Mouse (Mus musculus) heart, postnatal 36 days (tissue): ENCODE data around the gene Kcnk4. TPM values are rescaled to one million over a fixed set of nuclear protein-coding genes. Genes with fewer than 3 reads are reported as not detected.
"Not testable (repeated sequence)": the region's sequence is repeated elsewhere in the genome, so short reads cannot be mapped to it uniquely, and the experiment has no call there.

Source experiments
- DNase-seq, 2 experiments: peaks; one replicate each; pipeline ENCODE4 v3.0.0; 2021 to 2022
- intact Hi-C: fragments of 180-260 bp; cut with DNase I; formaldehyde crosslinking; loops from one replicate; pipeline ENCODE4 v1.15.1; 2025
- microRNA-seq, 2 experiments: library from miRNA; unstranded; fragments of <30 nt; microRNA quantifications; one replicate each; pipeline ENCODE4 v1.2.0; 2021; ENCODE audit warnings: borderline number of aligned reads in 2 of 2
- total RNA-seq, 2 experiments: library from RNA; stranded (reverse); gene quantifications; 2 replicates each; pipeline ENCODE4 v1.2.3; 2021

Kcnk4 gene
- total RNA-seq, 2 experiments from 2014 or later: not detected

GRCm38 (mm10) chr19:6905498-6906159 lies 28.7 kb downstream of the Kcnk4 start:
- intact Hi-C loops: no loop called here
- no peak for DNase-seq

DNA sequence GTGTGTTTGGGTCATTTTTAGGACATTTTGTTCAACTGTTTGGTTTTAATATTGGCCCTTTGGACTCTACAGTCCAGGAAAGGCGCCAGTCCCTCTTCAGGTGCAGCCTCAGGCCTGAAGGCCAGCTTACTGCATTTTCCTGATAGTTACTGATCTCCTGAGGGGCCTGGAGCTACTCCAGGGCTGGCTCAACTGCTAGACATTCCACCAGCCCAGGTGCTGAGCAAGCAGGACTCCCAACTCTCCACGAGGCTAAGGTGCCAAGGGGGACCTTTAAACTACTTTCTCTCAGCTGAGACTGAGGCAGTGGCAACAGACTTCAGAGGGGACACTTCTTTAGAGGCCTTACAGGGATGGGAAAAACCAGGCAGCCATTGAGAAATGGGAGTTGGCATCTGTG lies 29.5 kb downstream of the Kcnk4 start:
- DNase-seq: no peak
- intact Hi-C loops: no loop called here

DNA sequence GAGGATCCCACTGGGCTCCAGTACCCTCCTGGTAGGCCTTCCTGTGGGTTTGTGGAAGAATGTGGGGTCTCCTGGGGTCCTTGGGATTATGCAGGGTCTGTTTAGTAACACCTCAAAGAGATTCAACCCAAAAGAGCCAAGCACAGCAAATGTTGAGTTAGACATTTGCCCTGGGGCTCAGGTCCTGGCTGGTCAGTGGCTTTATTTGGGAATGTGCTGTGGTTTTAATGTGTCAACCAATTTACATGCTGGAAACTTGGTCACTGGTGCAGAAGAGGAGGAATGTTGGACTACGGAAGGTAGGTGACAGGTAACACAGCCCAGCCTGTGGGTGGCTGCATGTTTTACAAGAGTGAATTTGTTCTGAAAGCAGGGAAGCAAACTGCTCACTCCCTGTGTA lies 31.3 kb downstream of the Kcnk4 start:
- DNase-seq: no peak
- intact Hi-C loops: no loop called here

- DNase-seq: no peak
- intact Hi-C loops: no loop called here
Observed at GRCm38 (mm10) chr19:6899641-6900040, 34.7 kb downstream of the Kcnk4 start.

- DNase-seq, intact Hi-C loops: not testable (repeated sequence)
Observed at GRCm38 (mm10) chr19:6895608-6896305, 38.6 kb downstream of the Kcnk4 start.

DNA sequence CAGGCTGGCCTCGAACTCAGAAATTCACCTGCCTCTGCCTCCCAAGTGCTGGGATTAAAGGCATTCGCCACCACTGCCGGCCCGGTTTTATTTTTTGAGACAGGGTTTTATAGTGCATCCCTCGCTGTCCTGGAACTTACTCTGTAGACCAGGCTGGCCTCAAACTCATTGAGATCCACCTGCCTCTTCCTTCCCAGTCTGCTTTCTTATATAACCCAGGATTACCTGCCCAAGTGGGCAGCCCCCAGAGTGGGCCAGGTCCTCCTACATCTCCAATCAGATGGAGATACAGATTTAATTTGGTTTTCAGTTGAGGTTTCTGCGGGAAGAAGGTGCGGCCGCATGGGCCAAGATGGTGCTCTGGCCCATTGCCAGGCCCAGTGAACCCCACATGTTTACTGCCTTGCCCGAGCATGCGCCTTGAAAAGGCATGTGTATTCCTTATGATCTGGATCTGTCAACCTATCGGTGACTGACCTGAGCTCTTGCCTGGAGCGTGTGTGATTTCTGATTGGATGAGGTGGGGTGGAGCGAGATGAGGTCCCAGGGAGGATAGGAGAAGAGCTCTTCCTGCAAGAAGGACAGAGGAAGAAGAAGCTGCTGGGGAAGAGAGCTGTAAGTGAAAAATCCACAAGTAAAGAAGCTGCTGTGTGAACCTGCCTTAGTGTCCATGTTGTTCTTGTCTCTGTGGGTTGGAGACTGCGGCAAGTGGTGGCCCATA lies 40.4 kb downstream of the Kcnk4 start:
- DNase-seq: no peak
- intact Hi-C loops: no loop called here

- DNase-seq: no peak
- intact Hi-C loops: no loop called here
Observed at GRCm38 (mm10) chr19:6892512-6892911, 41.8 kb downstream of the Kcnk4 start.

DNA sequence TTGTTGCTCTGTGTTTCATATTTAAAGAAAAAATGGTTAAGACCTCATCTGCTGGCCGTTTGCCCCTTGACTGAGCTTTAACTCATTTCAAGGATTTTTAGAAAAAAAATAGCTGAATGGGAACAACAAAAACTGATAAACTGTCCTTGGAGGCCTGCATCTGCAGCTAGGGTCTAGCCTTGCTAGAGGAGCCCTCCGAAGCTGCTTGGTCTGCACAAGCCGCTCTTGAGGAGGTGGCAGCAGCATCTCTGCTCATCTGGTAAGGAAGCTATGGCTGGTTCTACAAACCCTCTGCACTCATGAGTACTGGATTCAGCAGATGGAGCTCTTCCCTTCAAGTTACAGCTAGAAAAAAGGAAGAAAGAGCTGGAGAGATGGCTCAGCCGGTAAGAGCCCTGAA lies 56.4 kb downstream of the Kcnk4 start:
- intact Hi-C loops: no loop called here
- DNase-seq: no peak

DNA sequence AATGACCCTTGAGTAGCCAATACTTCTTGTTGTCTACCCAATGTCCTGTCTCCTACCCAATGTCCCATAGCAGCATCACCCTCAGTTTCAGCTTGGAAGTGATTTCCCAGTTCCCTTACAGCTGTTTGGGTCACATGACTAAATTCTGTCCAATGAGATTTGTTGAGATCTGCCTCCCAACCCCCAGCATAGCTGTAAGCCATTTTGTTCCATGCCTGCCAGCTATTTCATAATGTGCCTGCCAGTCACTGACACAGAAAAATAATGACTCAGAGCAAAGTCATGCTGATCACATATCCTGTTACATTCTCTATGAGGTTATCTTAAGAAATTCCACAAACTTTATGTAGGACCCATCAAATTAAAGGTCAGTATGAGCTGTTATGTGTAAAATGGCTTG lies 57.5 kb downstream of the Kcnk4 start:
- intact Hi-C loops: no loop called here
- no peak for DNase-seq

- intact Hi-C loops: no loop called here
- no peak for DNase-seq
Observed at GRCm38 (mm10) chr19:6875834-6876233, 58.5 kb downstream of the Kcnk4 start.

DNA sequence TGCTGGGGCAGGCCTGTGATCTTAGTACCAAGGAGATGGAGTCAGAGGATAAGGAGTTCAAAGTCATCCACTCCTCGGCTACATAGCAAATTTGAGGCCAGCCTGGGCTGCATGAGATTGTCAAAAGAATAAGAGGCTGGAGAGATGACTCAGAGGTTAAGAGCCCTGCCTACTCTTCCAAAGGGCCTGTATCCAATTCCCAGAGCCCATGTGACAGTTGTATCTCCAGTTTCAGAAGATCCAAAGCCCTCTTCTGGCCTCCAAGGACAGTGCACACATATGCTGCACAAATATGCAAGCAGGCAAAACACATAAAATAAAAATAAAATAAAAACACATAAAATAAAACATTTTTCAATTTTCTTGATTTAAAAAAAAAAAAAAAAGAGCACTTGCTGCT lies 60.1 kb downstream of the Kcnk4 start:
- intact Hi-C loops: no loop called here

More for the DNA sequence above, 60.1 kb downstream of the Kcnk4 start:
- DNase-seq: no peak

Small RNA genes lying within 50 kb of the gene (microRNA-seq; reads per million reads assigned to microRNA genes)
- 5.4 to 7.9 reads per million in 2 experiments for gene Mir6990

Other genes starting within 250 kb of the Kcnk4 start
- gene Rps6ka4, start 93.9 kb downstream of the Kcnk4 start, total RNA-seq: 10 to 100 TPM; 17.4 to 19.4 TPM
- under 1 TPM; 0.69 to 0.92 TPM for gene Ccdc88b, start 76.3 kb downstream of the Kcnk4 start, total RNA-seq
- gene Trmt112, start 24.8 kb downstream of the Kcnk4 start, total RNA-seq: 10 to 100 TPM; 27.8 to 30.3 TPM
- 100 to 1,000 TPM; 693 to 776 TPM for gene Prdx5, start 24.4 kb downstream of the Kcnk4 start, total RNA-seq
- 100 to 1,000 TPM; 146 to 154 TPM for gene Esrra, start 12.7 kb downstream of the Kcnk4 start, total RNA-seq
- not detected for gene Catsperz, start 9.1 kb downstream of the Kcnk4 start, total RNA-seq
- 10 to 100 TPM; 22.0 to 24.7 TPM for gene Bad, start 7.3 kb upstream of the Kcnk4 start, total RNA-seq
- 10 to 100 TPM; 37.3 to 39.1 TPM for gene Gpr137, start 8.0 kb upstream of the Kcnk4 start, total RNA-seq
- 10 to 100 TPM; 77.3 to 95.8 TPM for gene Ppp1r14b, start 40.5 kb upstream of the Kcnk4 start, total RNA-seq
- gene Plcb3, start 42.0 kb upstream of the Kcnk4 start, total RNA-seq: 10 to 100 TPM; 17.0 to 18.5 TPM
- gene Fkbp2, start 46.0 kb upstream of the Kcnk4 start, total RNA-seq: 10 to 100 TPM; 18.8 to 20.5 TPM
- gene Vegfb, start 53.1 kb upstream of the Kcnk4 start, total RNA-seq: 100 to 1,000 TPM; 438 to 444 TPM
- gene Dnajc4, start 58.1 kb upstream of the Kcnk4 start, total RNA-seq: 10 to 100 TPM; 51.0 to 57.1 TPM
- 10 to 100 TPM; 27.0 to 28.9 TPM for gene Nudt22, start 61.6 kb upstream of the Kcnk4 start, total RNA-seq
- 10 to 100 TPM; 23.0 to 25.5 TPM for gene Trpt1, start 61.6 kb upstream of the Kcnk4 start, total RNA-seq
- 1 to 10 TPM; 4.2 to 5.9 TPM for gene Fermt3, start 85.0 kb upstream of the Kcnk4 start, total RNA-seq
- gene Stip1, start 105.5 kb upstream of the Kcnk4 start, total RNA-seq: 100 to 1,000 TPM in 1 of 2 experiments, 10 to 100 TPM in 1; 98.7 to 126 TPM
- 100 to 1,000 TPM; 272 to 280 TPM for gene Macrod1, start 122.3 kb upstream of the Kcnk4 start, total RNA-seq
- gene Flrt1, start 171.2 kb upstream of the Kcnk4 start, total RNA-seq: under 1 TPM; 0.84 to 1.00 TPM